Mouse (Mus musculus): ENCODE results near the gene Gdpd3.

- no peak for TF ChIP-seq CTCF (IDR thresholded peaks at IDR 0.05; ENCODE audit: low read depth)
- TF ChIP-seq EP300 (IDR thresholded peaks at IDR 0.05; ENCODE audit: low read depth) = no peak
These were observed 31.4 kb downstream of the Gdpd3 start, which contains the start of gene Fam57b for GRCm38 (mm10) chr7:126797411-126798126.
